Mouse (Mus musculus) liver, embryonic 14.5 days (tissue): Measurements from ENCODE around the gene Plcxd1. TPM values are rescaled to one million over a fixed set of nuclear protein-coding genes. Genes with fewer than 3 reads are reported as not detected.
"Not testable (repeated sequence)": the region's sequence is repeated elsewhere in the genome, so short reads cannot be mapped to it uniquely, and the experiment has no call there.

ENCODE experiments used
- ATAC-seq: fragments of 200-750 bp; cut with Nextera tagmentation; 2 replicates; pipeline ENCODE4 v1.8.0; 2017; ENCODE audit warnings: moderate number of reproducible peaks, mild to moderate bottlenecking, moderate library complexity; ENCODE audit not compliant: insufficient read depth
- DNase-seq, 3 experiments: peaks; one replicate each; pipeline ENCODE4 v3.0.0-alpha.2; 2012 to 2013; ENCODE audit warnings: low read depth in 3 of 3, low spot score in 3 of 3
- H3K27ac ChIP-seq: fragments of 300-500 bp; sonication (generic); 2 replicates; pipeline ENCODE4 v1.5.1; 2014; ENCODE audit warnings: moderate library complexity, mild to moderate bottlenecking, control low read depth, inconsistent platforms
- H3K27me3 ChIP-seq: fragments of 300-500 bp; sonication (generic); 2 replicates; pipeline ENCODE4 v1.6.1; 2014; ENCODE audit warnings: mild to moderate bottlenecking, low read length, moderate library complexity; ENCODE audit not compliant: control insufficient read depth, insufficient read depth
- H3K36me3 ChIP-seq: fragments of 300-500 bp; sonication (generic); replicated peaks from 2 replicates; pipeline ENCODE4 v1.6.1; 2014; ENCODE audit warnings: low read depth; ENCODE audit not compliant: control insufficient read depth, insufficient read depth
- H3K4me1 ChIP-seq, 2 experiments: fragments of 200-500 bp in 1 of 2; fragments of 300-500 bp in 1 of 2; sonication (generic) in 1 of 2; replicated peaks; 2 replicates each; pipeline ENCODE4 v1.6.1; 2012 to 2014; ENCODE audit warnings: antibody characterized with exemption in 1 of 2, inconsistent platforms in 1 of 2, low read length in 1 of 2; ENCODE audit not compliant: control insufficient read depth in 2 of 2, insufficient read depth in 2 of 2
- H3K4me2 ChIP-seq: fragments of 300-500 bp; sonication (generic); 2 replicates; pipeline ENCODE4 v1.6.1; 2014; ENCODE audit warnings: low read depth, mild to moderate bottlenecking, control low read depth, moderate library complexity
- H3K4me3 ChIP-seq, 2 experiments: fragments of 200-500 bp in 1 of 2; fragments of 300-500 bp in 1 of 2; sonication (generic) in 1 of 2; 2 replicates each; pipeline ENCODE4 v1.5.1; 2012 to 2014; ENCODE audit warnings: low read depth in 2 of 2, low read length in 2 of 2, mild to moderate bottlenecking in 2 of 2, control low read depth in 1 of 2, inconsistent platforms in 1 of 2, moderate library complexity in 1 of 2; ENCODE audit not compliant: insufficient read depth in 1 of 2
- H3K9ac ChIP-seq: fragments of 300-500 bp; sonication (generic); replicated peaks from 2 replicates; pipeline ENCODE4 v1.6.1; 2014; ENCODE audit warnings: mild to moderate bottlenecking, control low read depth, moderate library complexity
- H3K9me3 ChIP-seq: fragments of 300-500 bp; sonication (generic); 2 replicates; pipeline ENCODE4 v1.6.1; 2016; ENCODE audit warnings: low read length, mixed read lengths; ENCODE audit not compliant: control insufficient read depth
- CTCF ChIP-seq: IDR thresholded peaks from 2 replicates; pipeline ENCODE4 v1.5.1; 2016; ENCODE audit warnings: antibody characterized with exemption, low read depth, control low read depth
- EP300 ChIP-seq: IDR thresholded peaks from 2 replicates; pipeline ENCODE4 v1.6.1; 2016; ENCODE audit warnings: antibody characterized with exemption, low read depth
- WGBS: fragments of 180-500 bp; shearing (Covaris S2); extraction: QIAGEN DNeasy Blood & Tissue Kit; methylation state at CpG from one replicate; pipeline ENCODE4 v1.1.7; 2014; ENCODE audit not compliant: insufficient replicate concordance; 5-methylcytosine and 5-hydroxymethylcytosine counted together
- polyA plus RNA-seq, 2 experiments: library from polyadenylated mRNA; depleted of rRNA in 1 of 2; stranded (reverse) in 1 of 2; unstranded in 1 of 2; fragments of >200 nt; fragmentation: Nextera tagmentation in 1 of 2; extraction: Ambion mirVana in 1 of 2; gene quantifications; 2 replicates each; pipeline versions ENCODE4 v1.2.1 to v1.2.3; 2012 to 2014

Gene Plcxd1
- polyA plus RNA-seq (2012; rRNA removed) (0.13 and 0.24 TPM in 2 replicates), polyA plus RNA-seq (2014; fragmentation: Nextera tagmentation; extraction: Ambion mirVana) (0.14 and 0.18 TPM in 2 replicates)

- no peak for TF ChIP-seq EP300
- TF ChIP-seq CTCF: no peak
- DNase-seq (no peak), ATAC-seq (peak; percentile 8; the same call in 1 of the 2 replicates)
- Histone ChIP-seq H3K27ac (no peak within 1 kb of the TSS), H3K36me3 (peaks cover 7% of the 10 kb centered on the region), H3K9ac (no peak within 1 kb of the TSS), H3K9me3 (no peaks in the 10 kb centered on the region), H3K4me1 (peaks cover 4 to 5% of the 10 kb centered on the region in 2 experiments; a peak in 2 of 4 replicates), H3K27me3 (peaks cover 4% of the 10 kb centered on the region; the same call in 1 of the 2 replicates), H3K4me2 (peak within 1 kb of the TSS; percentile 48), H3K4me3 (peak within 1 kb of the TSS in 1 of 2 experiments; percentile 27; a peak in 1 of 4 replicates)
- WGBS: 17% methylated on average over 25 of the region's 25 CpGs
Measured at GRCm38 (mm10) chr5:110099656-110100580, at the start of gene Plcxd1. Plcxd1 (plus strand) TSS chr5:110099969.

- no peaks in the 10 kb centered on the region for H3K9me3 ChIP-seq
- H3K36me3 ChIP-seq: no peaks in the 10 kb centered on the region
- ATAC-seq (peak; percentile 99), DNase-seq (peak; percentile 66 to 75 (median 69))
- peak overlapping the region; percentile 74 to 84 for H3K4me3 ChIP-seq
- TF ChIP-seq CTCF (no peak), EP300 (no peak)
- H3K4me1 ChIP-seq: peaks cover 0 to 2% of the 10 kb centered on the region in 2 experiments; a peak in 1 of 4 replicates
- H3K27me3 ChIP-seq: no peaks in the 10 kb centered on the region
- peak overlapping the region; percentile 68 for H3K4me2 ChIP-seq
- peak overlapping the region; percentile 90 for H3K9ac ChIP-seq
- WGBS: 1% methylated on average over 19 of the region's 19 CpGs
- H3K27ac ChIP-seq: no peak overlapping the region
Measured at GRCm38 (mm10) chr5:110057637-110058408, 41.9 kb upstream of the Plcxd1 start.

- not testable (repeated sequence) for H3K4me3 ChIP-seq, H3K9ac ChIP-seq, DNase-seq, H3K27me3 ChIP-seq, H3K9me3 ChIP-seq, ATAC-seq, H3K4me1 ChIP-seq, H3K36me3 ChIP-seq, H3K4me2 ChIP-seq, H3K27ac ChIP-seq
- 30% methylated on average over 2 of the region's 2 CpGs for WGBS
Measured at GRCm38 (mm10) chr5:110072413-110072812, 27.4 kb upstream of the Plcxd1 start, which contains the start of gene Gm17655. Gm17655 (minus strand) TSS chr5:110072513.

- H3K27me3 ChIP-seq: no peaks in the 10 kb centered on the region
- no peak for ATAC-seq
- no peak for DNase-seq
- TF ChIP-seq CTCF (no peak), EP300 (no peak)
- H3K36me3 ChIP-seq: peaks cover 2% of the 10 kb centered on the region; the same call in 1 of the 2 replicates
- peaks cover 6% of the 10 kb centered on the region for H3K9me3 ChIP-seq
- H3K4me3 ChIP-seq: no peak overlapping the region
- H3K27ac ChIP-seq: no peak overlapping the region
- no peak overlapping the region for H3K9ac ChIP-seq
- H3K4me2 ChIP-seq: no peak overlapping the region
- no peaks in the 10 kb centered on the region for H3K4me1 ChIP-seq
- WGBS: 67% methylated on average over 4 of the region's 4 CpGs
Measured at GRCm38 (mm10) chr5:110082961-110083360, 16.8 kb upstream of the Plcxd1 start.
